Mouse (Mus musculus) spleen, adult 2 months (tissue): ENCODE data around the gene Skap1. TPM values are rescaled to one million over a fixed set of nuclear protein-coding genes. Genes with fewer than 3 reads are reported as not detected.
A peak's percentile ranks its signal among the peaks of the same experiment; 100 is the strongest.
"Not testable (repeated sequence)": the region's sequence is repeated elsewhere in the genome, so short reads cannot be mapped to it uniquely, and the experiment has no call there.

ENCODE experiments used
- DNase-seq, 2 experiments: peaks; one replicate each; pipeline versions ENCODE4 v3.0.0 to v3.0.0-alpha.2; 2012 to 2021; ENCODE audit warnings: low spot score in 2 of 2, low read depth in 1 of 2
- H3K27ac ChIP-seq: fragments of 200-500 bp; 2 replicates; pipeline ENCODE4 v1.5.1; 2012; ENCODE audit warnings: low read length, inconsistent platforms; ENCODE audit not compliant: insufficient read depth
- H3K27me3 ChIP-seq: fragments of 200-500 bp; 2 replicates; pipeline ENCODE4 v1.6.1; 2012; ENCODE audit warnings: mild to moderate bottlenecking, moderate library complexity, low read length, inconsistent platforms; ENCODE audit not compliant: control insufficient read depth, insufficient read depth
- H3K36me3 ChIP-seq: fragments of 200-500 bp; 2 replicates; pipeline ENCODE4 v1.6.1; 2012; ENCODE audit warnings: mild to moderate bottlenecking, low read length, inconsistent platforms; ENCODE audit not compliant: control insufficient read depth, insufficient read depth
- H3K4me1 ChIP-seq: fragments of 200-500 bp; 2 replicates; pipeline ENCODE4 v1.6.1; 2011; ENCODE audit warnings: inconsistent platforms; ENCODE audit not compliant: control insufficient read depth, insufficient read depth, insufficient read length
- H3K4me3 ChIP-seq: fragments of 200-500 bp; 2 replicates; pipeline ENCODE4 v1.5.1; 2011; ENCODE audit warnings: mild to moderate bottlenecking, inconsistent platforms; ENCODE audit not compliant: insufficient read depth, insufficient read length; ENCODE audit errors: extremely low read depth
- CTCF ChIP-seq: fragments of 200-500 bp; IDR thresholded peaks from 2 replicates; pipeline ENCODE4 v1.5.1; 2011; ENCODE audit warnings: mild to moderate bottlenecking, inconsistent platforms; ENCODE audit not compliant: insufficient read depth, insufficient read length, insufficient replicate concordance; ENCODE audit errors: extremely low read depth
- POLR2A ChIP-seq: fragments of 200-500 bp; IDR thresholded peaks from 2 replicates; pipeline ENCODE4 v1.6.1; 2011; ENCODE audit warnings: low read depth, low read length, inconsistent platforms
- WGBS: fragments of 180-500 bp; shearing (Covaris S2); methylation state at CpG from one replicate; pipeline ENCODE4 v1.1.7; 2018; 5-methylcytosine and 5-hydroxymethylcytosine counted together
- polyA plus RNA-seq: library from polyadenylated mRNA; depleted of rRNA; stranded (reverse); fragments of >200 nt; gene quantifications from 2 replicates; pipeline ENCODE4 v1.2.3, GENCODE M21; 2012

The Skap1 gene
- polyA plus RNA-seq, 1 experiment, result 22.3 TPM

- Histone ChIP-seq H3K4me3 (no peak overlapping the region), H3K27ac (no peak overlapping the region), H3K36me3 (no peaks in the 10 kb centered on the region), H3K4me1 (no peaks in the 10 kb centered on the region), H3K27me3 (no peaks in the 10 kb centered on the region)
- peak; percentile 14 to 19 for DNase-seq
- TF ChIP-seq POLR2A, result no peak
- no peak for TF ChIP-seq CTCF
- WGBS, result 33% methylated on average over 7 of the region's 7 CpGs
These were observed 232.6 kb downstream of the Skap1 start for GRCm38 (mm10) chr11:96696842-96697455.

DNA sequence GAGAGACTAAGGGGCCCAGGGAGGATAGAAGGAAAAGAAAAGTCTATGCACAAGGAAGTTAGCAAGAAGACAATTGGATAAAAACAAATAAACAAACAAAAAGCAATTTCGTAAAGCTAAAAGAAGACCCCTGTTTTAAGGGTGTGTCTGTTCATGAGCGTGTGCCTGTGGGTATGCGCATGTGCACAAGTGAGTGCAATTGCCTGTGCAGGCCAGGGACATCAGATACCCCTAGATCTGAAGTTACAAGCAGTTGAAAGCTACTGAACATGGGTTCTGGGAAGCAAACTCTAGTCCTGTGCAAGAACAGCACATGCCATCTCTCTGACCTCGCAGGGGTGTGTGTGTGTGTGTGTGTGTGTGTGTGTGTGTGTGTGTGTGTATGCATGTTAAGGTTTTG lies 233.1 kb downstream of the Skap1 start:
- Histone ChIP-seq H3K4me1 (no peaks in the 10 kb centered on the region), H3K36me3 (no peaks in the 10 kb centered on the region), H3K4me3 (no peak overlapping the region), H3K27me3 (no peaks in the 10 kb centered on the region), H3K27ac (no peak overlapping the region)
- TF ChIP-seq CTCF (no peak), POLR2A (no peak)
- 83% methylated on average over 4 of the region's 4 CpGs for WGBS
- no peak for DNase-seq

GRCm38 (mm10) chr11:96703813-96704212 lies 239.4 kb downstream of the Skap1 start:
- TF ChIP-seq CTCF (no peak), POLR2A (no peak)
- Histone ChIP-seq H3K4me3 (no peak overlapping the region), H3K4me1 (no peaks in the 10 kb centered on the region), H3K36me3 (no peaks in the 10 kb centered on the region), H3K27me3 (no peaks in the 10 kb centered on the region), H3K27ac (no peak overlapping the region)
- no peak for DNase-seq
- 86% methylated on average over 8 of the region's 8 CpGs for WGBS

GRCm38 (mm10) chr11:96711268-96711667 lies 246.9 kb downstream of the Skap1 start:
- Histone ChIP-seq H3K36me3 (no peaks in the 10 kb centered on the region), H3K27me3 (no peaks in the 10 kb centered on the region), H3K4me3 (no peak overlapping the region), H3K4me1 (no peaks in the 10 kb centered on the region), H3K27ac (no peak overlapping the region)
- WGBS, result 82% methylated on average over 5 of the region's 5 CpGs
- DNase-seq, result no peak
- TF ChIP-seq POLR2A, result no peak

GRCm38 (mm10) chr11:96711670-96712069 lies 247.3 kb downstream of the Skap1 start:
- 94% methylated on average over 7 of the region's 7 CpGs for WGBS
- H3K27me3 ChIP-seq, result no peaks in the 10 kb centered on the region

DNA sequence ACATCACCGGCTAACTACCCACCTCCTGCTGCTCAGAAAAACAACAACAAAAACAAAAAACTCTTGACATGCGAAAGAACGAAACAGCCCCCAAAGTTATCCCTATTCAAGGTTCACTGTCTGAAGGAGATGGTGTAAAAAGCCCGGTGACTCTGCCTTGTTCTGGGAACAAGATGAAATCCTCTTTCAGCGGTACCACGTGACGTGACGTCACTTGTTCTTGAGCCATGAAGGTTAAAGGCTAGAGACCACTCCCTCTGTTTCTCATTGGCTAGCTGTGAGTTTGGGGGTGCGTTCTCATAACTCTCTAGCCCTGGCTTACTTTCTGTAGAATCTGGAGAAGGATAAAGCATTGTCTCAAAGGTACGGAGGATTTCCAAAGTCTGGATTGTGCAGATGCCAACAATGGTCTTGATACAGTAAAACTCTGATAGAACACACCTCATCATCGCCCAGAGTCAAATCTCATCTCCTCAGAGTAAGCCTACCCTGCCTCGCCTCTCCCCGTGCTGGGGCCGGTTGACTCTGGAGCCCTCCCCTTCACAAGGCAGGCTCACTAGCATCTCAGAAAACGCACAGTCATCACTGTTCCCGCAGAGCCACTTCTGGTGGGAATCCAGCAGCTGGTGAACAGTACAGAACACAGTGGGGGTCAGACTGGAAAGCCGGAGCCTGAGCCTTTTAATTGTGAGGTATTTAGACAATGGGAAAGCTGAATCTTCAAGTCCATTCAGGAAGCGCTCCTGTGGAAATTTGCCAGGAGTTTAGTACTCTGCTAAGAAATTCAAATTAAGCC lies 249.0 kb downstream of the Skap1 start:
- no peaks in the 10 kb centered on the region for H3K27me3 ChIP-seq
- TF ChIP-seq CTCF (no peak), POLR2A (no peak)
- no peaks in the 10 kb centered on the region for H3K4me1 ChIP-seq
- H3K4me3 ChIP-seq, result no peak overlapping the region
- 61% methylated on average over 18 of the region's 18 CpGs for WGBS
- H3K27ac ChIP-seq, result no peak overlapping the region
- no peak for DNase-seq
- no peaks in the 10 kb centered on the region for H3K36me3 ChIP-seq

More at GRCm38 (mm10) chr11:96711670-96712069, 247.3 kb downstream of the Skap1 start:
- H3K4me1 ChIP-seq, result no peaks in the 10 kb centered on the region
- DNase-seq, result no peak
- H3K36me3 ChIP-seq, result no peaks in the 10 kb centered on the region
- no peak overlapping the region for H3K27ac ChIP-seq
- TF ChIP-seq CTCF, result no peak
- TF ChIP-seq POLR2A, result no peak
- no peak overlapping the region for H3K4me3 ChIP-seq

GRCm38 (mm10) chr11:96714011-96714410 lies 249.6 kb downstream of the Skap1 start:
- DNase-seq, result no peak
- whole genome bisulfite sequencing, result 83% methylated on average over 7 of the region's 7 CpGs
- Histone ChIP-seq H3K36me3 (no peaks in the 10 kb centered on the region), H3K27ac (no peak overlapping the region), H3K4me1 (no peaks in the 10 kb centered on the region), H3K4me3 (no peak overlapping the region), H3K27me3 (no peaks in the 10 kb centered on the region)
- no peak for TF ChIP-seq CTCF
- TF ChIP-seq POLR2A, result no peak

DNA sequence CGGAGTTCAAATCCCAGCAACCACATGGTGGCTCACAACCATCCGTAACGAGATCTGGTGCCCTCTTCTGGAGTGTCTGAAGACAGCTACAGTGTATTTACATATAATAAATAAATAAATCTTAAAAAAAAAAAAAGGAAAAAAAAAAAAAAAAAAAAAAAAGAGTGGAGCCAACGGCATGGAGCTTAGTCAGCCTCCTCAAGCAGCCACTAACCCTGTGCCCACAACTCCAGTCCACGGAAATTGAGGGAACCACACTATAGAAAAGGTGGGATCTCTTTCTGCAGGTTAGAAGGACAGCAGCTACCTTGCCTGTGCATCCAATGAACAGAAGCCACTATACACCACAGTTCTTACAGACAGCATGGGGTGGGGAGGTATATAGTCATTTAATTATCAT lies 250.8 kb downstream of the Skap1 start:
- H3K4me1 ChIP-seq, H3K27me3 ChIP-seq, H3K36me3 ChIP-seq, H3K27ac ChIP-seq, H3K4me3 ChIP-seq, DNase-seq: not testable (repeated sequence)
- 93% methylated on average over 5 of the region's 5 CpGs for WGBS
